Mouse (Mus musculus): ENCODE data around the gene H2afy.

The H2afy gene

DNA sequence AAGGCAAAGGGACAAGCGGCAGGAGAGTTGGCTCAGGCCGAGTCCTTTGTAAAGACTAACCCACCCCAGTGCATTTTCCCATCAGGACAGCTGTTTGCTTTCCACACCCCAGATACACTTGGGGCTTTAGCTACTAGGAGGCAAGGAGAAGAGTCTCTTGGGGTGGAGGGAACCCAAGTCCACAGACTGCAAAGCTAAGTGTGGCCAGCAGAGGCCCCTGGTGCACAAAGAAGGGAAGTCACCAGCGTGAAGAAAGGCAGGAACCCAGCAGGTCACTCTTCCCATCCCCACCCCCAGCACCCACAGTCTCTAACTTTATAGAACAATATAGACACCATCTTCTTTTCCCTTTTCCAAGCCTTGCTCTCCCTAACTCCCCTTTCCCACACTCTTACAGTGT, 9.4 kb upstream of the H2afy start:
- DNase-seq (ENCODE audit: low read depth, low spot score) = no peak

DNA sequence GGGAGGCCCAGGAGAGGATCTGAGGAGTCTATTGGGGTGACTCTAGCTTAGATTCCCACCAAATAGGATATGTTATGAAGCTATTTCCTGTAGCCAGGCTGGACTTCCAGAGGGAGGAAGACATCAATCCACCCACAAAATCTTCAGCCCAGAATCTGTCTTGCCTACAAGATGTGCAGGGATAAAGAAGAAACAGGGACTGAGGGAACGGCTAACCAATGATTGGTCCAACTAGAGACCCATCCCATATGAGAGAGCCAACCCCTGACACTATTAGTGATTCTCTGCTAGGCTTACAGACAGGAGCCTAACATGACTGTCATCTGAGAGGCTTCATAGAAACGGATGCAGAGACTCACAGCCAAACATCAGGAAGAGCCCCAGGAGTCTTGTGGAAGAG, 7.9 kb upstream of the H2afy start:
- DNase-seq (ENCODE audit: low read depth, low spot score) = no peak

DNA sequence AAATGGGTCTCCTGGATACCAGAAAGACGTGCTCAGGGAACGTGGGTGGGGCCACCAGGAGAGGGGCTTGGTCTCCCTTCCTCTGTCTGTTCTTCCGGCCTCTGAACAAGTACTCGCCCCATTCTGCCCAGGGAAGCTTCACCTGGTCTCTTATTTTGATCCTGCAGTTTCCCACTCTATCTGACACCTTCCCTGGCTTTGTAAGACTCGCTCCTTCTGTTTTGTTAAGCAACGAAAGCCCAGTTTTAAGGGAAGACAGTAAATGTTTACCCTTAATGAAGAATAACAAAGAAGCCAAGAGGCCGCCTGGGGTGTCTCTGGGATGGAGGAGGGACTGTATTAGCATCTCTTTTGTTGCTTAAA, 7.0 kb upstream of the H2afy start:
- no peak for DNase-seq (ENCODE audit: low read depth, low spot score)

GRCm38 (mm10) chr13:56142382-56143150, 6.4 kb upstream of the H2afy start:
- DNase-seq (ENCODE audit: low read depth, low spot score) = no peak

- DNase-seq (ENCODE audit: low read depth, low spot score) = no peak
Measured at GRCm38 (mm10) chr13:56139167-56139751, 3.1 kb upstream of the H2afy start.

DNA sequence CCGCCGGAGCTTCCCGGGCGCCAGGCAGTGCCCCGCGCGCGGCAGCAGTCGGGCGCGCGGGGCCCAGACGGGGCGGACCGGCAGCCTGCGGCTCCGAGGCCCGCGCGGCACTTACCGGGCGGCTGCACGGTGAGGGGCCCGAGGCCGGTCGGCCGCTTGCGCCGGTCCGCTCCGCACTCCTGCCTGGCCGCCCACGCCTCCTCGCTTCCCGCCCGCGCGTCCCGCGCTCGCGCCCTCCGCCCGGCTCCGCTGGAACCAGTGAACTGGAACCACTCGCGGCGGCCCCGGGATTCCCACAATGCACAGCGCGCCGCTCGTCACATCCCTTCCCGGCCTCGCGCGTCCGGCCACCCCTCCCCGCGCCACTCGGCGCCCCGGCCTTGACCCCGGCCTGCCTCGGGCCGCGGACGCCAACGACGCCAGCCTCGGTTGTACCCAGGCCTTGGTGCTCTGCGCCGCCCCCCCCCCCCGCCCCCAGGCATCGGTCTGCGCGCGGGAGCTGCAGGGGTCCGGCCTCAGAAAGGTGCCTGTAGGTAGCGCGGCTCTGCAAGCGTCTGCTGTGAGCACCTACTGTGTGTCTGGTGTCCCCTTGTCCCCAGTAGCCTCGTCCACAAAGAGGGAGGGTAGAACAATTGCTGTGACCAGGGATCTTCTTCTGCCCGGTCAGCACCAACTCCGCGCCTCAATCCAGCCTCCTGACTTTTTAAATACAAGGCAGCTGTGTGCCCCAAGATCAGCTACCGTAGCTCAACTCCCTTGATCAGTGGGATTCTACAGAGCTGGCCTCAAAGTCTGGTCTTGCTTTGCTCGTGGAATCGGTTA, 719 bp downstream of the H2afy start:
- peak; percentile 33 for DNase-seq (ENCODE audit: low read depth, low spot score)

GRCm38 (mm10) chr13:56134631-56135181, 1.5 kb downstream of the H2afy start:
- DNase-seq (ENCODE audit: low read depth, low spot score) = no peak

DNA sequence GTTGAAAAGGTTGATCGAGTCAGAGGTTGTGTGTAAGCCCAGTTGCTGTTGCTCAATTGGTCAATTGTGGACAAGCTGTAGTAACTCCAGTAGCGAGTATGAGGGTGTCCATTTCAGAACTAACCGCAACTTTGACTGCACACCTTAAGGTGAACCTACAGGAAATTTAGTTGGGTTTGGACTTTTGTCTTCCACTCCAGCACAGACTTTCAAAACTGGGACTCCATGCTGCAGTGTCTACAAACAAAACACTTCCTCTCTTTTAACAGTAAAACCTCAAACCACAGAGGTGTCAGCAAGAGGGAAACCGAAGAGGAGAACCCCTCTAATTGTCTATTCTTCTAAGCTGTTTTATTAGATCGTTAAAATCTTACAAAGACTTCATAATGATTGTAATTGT, 2.1 kb downstream of the H2afy start:
- no peak for DNase-seq (ENCODE audit: low read depth, low spot score)

GRCm38 (mm10) chr13:56132941-56133340, 3.2 kb downstream of the H2afy start:
- DNase-seq (ENCODE audit: low read depth, low spot score) = no peak

- no peak for DNase-seq (ENCODE audit: low read depth, low spot score)
Measured at GRCm38 (mm10) chr13:56132326-56132936, 3.7 kb downstream of the H2afy start.

GRCm38 (mm10) chr13:56130544-56130943, 5.6 kb downstream of the H2afy start:
- no peak for DNase-seq (ENCODE audit: low read depth, low spot score)

DNA sequence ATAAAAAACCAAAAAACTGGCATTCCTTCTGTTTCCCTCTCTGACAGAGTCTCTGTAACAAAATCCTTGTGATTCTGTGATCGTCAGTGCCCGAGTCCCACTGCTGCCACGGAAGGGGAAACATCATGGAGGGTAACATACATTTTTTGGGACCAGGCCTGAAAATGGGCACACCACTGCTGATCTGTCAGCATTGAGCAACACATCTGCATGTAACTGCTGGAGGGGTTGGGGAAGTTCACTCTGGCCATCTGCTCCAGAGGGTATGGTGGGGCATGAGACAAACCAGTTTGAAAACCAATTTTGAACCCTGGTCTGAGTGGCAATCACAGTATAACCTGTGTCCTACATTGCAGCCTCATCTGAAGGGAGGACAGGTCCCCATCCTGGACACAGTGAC, 6.6 kb downstream of the H2afy start:
- DNase-seq (ENCODE audit: low read depth, low spot score) = no peak

GRCm38 (mm10) chr13:56129014-56129413, 7.1 kb downstream of the H2afy start:
- DNase-seq (ENCODE audit: low read depth, low spot score) = no peak

DNA sequence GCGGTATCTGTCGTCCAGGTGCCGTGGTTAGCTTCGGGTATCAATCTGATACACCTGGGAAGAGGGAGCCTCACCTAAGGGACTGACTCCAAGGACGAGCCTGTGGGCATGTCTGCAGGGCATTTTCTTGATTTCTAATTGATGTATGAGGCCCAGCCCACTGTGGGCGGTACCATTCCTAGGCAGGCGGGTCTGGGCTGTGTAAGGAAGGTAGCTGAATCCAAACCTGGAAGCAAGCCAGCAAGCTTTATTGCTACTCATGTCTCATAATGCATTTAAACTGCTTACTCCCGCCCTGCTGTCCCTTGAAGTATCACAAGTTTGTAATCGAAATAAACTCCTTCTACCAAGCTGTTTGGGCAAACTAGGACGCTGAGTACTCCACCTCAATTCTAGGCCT, 10.5 kb downstream of the H2afy start:
- no peak for DNase-seq (ENCODE audit: low read depth, low spot score)

GRCm38 (mm10) chr13:56123075-56123474, 13.1 kb downstream of the H2afy start:
- no peak for DNase-seq (ENCODE audit: low read depth, low spot score)

GRCm38 (mm10) chr13:56117991-56118765, 18.0 kb downstream of the H2afy start:
- DNase-seq (ENCODE audit: low read depth, low spot score) = no peak

GRCm38 (mm10) chr13:56115906-56116305, 20.3 kb downstream of the H2afy start:
- DNase-seq (ENCODE audit: low read depth, low spot score) = no peak

DNA sequence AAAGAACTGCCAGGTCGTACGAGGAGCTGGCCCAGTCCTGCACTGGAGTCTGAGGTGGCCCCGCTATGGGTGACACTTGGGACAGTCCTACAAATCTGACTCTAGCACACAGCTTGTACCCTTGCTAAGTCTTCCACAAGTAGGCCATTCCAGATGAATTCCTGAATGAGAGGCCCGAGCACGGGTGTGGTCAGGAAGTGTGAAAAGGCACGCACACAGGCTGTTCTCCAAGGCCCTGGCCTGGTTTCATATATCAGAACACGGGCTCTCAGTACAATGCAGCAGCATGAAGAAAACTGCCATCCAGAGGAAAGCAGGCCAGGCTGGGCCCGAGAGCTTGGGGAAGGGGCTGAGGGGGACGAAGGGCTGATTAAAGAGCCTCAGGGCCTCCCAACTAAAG, 20.8 kb downstream of the H2afy start:
- DNase-seq (ENCODE audit: low read depth, low spot score) = no peak

- no peak for DNase-seq (ENCODE audit: low read depth, low spot score)
Measured at GRCm38 (mm10) chr13:56113431-56114248, 22.5 kb downstream of the H2afy start.

DNA sequence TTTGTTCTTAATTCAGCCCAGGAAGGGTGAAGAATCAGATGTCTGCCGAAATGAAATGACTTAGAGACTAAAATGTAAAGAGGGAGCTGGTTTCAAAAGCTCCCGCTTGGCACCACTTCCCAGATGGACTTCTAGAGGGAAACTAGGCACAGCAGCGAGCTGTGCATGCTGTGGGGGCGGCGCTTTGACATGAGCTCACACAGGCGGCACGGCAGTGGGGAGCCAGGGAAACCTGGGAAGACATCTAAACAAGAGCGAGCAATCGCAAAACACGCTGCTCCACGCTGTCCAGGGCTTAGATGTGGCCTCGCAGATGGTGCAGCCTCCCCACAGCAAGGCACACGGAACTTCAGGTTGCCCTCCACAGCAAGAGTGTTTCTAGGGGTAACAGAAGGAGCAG, 23.2 kb downstream of the H2afy start:
- no peak for DNase-seq (ENCODE audit: low read depth, low spot score)
